ENCODE assay signal across 13 mouse cellular contexts in the genomic region with DNA sequence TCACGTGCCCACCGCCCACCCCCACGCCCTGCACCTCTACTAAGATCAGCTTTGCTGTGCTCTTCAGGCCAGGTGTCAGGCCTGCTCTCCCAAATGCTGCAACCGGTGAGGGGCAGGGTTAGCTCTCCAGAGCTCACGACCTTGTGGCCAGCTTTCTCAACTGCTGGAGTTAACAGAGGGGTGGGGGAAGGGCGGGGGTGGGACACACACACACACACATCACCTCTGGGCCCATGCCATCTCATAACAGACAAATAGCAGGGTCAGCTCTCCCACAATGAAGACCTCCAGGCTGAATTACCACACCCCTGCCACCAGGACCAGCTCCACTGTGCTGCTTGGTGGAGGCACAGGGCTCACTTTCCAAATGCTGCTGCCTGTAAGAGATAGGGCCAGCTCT.
A peak's percentile ranks its signal among the peaks of the same experiment; 100 is the strongest.
DNase-seq lines count a peak whose midpoint lies in the region; ATAC-seq and TF ChIP-seq lines count a peak whose summit lies in the region.
"Had no signal": no experiment of that assay in that cellular context is flagged by ENCODE, and none has a peak within 500 bp of the region (broad histone marks: within the 10 kb centered on the region; RNA-seq: fewer than 3 reads in every experiment).

No protein-coding gene starts in this region.

- no peak for TF ChIP-seq CTCF in lung, embryonic 14.5 days (IDR thresholded peaks at IDR 0.05; ENCODE audit: low read depth)

- no peaks in the 10 kb centered on the region for H3K27me3 ChIP-seq in lung, embryonic 14.5 days (ENCODE audit: insufficient read depth, low read length)
- no peaks in the 10 kb centered on the region for H3K27me3 ChIP-seq in liver, embryonic 15.5 days
- H3K27me3 ChIP-seq: neural tube, embryonic 13.5 days; stomach, embryonic 15.5 days had no signal

- H3K4me2 ChIP-seq in lung, embryonic 14.5 days = no peak overlapping the region
- no peak overlapping the region for H3K4me2 ChIP-seq in liver, embryonic 15.5 days
- H3K4me2 ChIP-seq: neural tube, embryonic 13.5 days; stomach, embryonic 15.5 days had no signal

- H3K36me3 ChIP-seq in lung, embryonic 14.5 days (ENCODE audit: insufficient read depth) = no peaks in the 10 kb centered on the region
- H3K36me3 ChIP-seq in liver, embryonic 15.5 days (replicated peaks) = no peaks in the 10 kb centered on the region
- H3K36me3 ChIP-seq: heart, embryonic 10.5 days; neural tube, embryonic 13.5 days; stomach, embryonic 15.5 days had no signal

- WGBS in lung, embryonic 14.5 days = 59% methylated on average over 6 of the region's 6 CpGs
- 60% methylated on average over 6 of the region's 6 CpGs for WGBS in liver, embryonic 15.5 days (ENCODE audit: insufficient replicate concordance)

- no peak overlapping the region for H3K4me3 ChIP-seq in lung, embryonic 14.5 days (ENCODE audit: low read depth, low read length)
- H3K4me3 ChIP-seq in liver, embryonic 15.5 days (replicated peaks) = no peak overlapping the region
- H3K4me3 ChIP-seq: heart, embryonic 10.5 days; neural tube, embryonic 13.5 days; stomach, embryonic 15.5 days had no signal

- ATAC-seq in lung, embryonic 14.5 days (ENCODE audit: insufficient read depth) = 0 out of 2 replicates have a peak, but pooled peaks have one; percentile 33
- peak; percentile 41 for ATAC-seq in liver, embryonic 15.5 days (ENCODE audit: insufficient read depth)
- no peak for ATAC-seq in megakaryocyte, adult 5-6 weeks (ENCODE audit: poor library complexity, severe bottlenecking)

- no peaks in the 10 kb centered on the region for H3K9me3 ChIP-seq in lung, embryonic 14.5 days (ENCODE audit: low read depth, low read length)
- H3K9me3 ChIP-seq in liver, embryonic 15.5 days (replicated peaks) = no peaks in the 10 kb centered on the region
- H3K9me3 ChIP-seq: heart, embryonic 10.5 days; neural tube, embryonic 13.5 days; stomach, embryonic 15.5 days had no signal

- H3K4me1 ChIP-seq in lung, embryonic 14.5 days (ENCODE audit: insufficient read depth) = no peaks in the 10 kb centered on the region
- peaks cover 22% of the 10 kb centered on the region for H3K4me1 ChIP-seq in liver, embryonic 15.5 days (replicated peaks)
- H3K4me1 ChIP-seq: neural tube, embryonic 13.5 days; stomach, embryonic 15.5 days had no signal

- no peak overlapping the region for H3K27ac ChIP-seq in lung, embryonic 14.5 days (ENCODE audit: low read depth)
- H3K27ac ChIP-seq in liver, embryonic 15.5 days (replicated peaks) = peak overlapping the region; percentile 74
- H3K27ac ChIP-seq: heart, embryonic 10.5 days; neural tube, embryonic 13.5 days; stomach, embryonic 15.5 days had no signal

- H3K9ac ChIP-seq in lung, embryonic 14.5 days = no peak overlapping the region
- H3K9ac ChIP-seq in liver, embryonic 15.5 days = no peak overlapping the region
- H3K9ac ChIP-seq: neural tube, embryonic 13.5 days; stomach, embryonic 15.5 days had no signal

- DNase-seq in cerebellum, adult 9-11 months = peak; percentile 23
- no peak for DNase-seq in cerebellum, adult 11 months
- no peak for DNase-seq in lung, embryonic 14.5 days
- DNase-seq in lung, postnatal 4 days = no peak
- peak; percentile 40 for DNase-seq in ZHBTc4 (ENCODE audit: low read depth, low spot score)
- DNase-seq in right cerebral cortex, postnatal 10 days (ENCODE audit: low spot score in 2 of 2) = no peak
- DNase-seq: layer of hippocampus, adult 9-11 months; lung, adult 2 months had no signal

Comparison
In these comparisons a context has a peak if more than half of its experiments do, and no peak if none do; other contexts are left out.
1. DNase-seq: peak in cerebellum, adult 9-11 months (single experiment) and ZHBTc4 (single experiment); none in cerebellum, adult 11 months (single experiment), lung, embryonic 14.5 days (single experiment), lung, postnatal 4 days (0 of 2) and right cerebral cortex, postnatal 10 days (0 of 2).